Mouse (Mus musculus) liver, postnatal 0 days (tissue): ENCODE measurements around the gene Ywhaq.

Experiments
- CTCF ChIP-seq: sonication (generic); IDR thresholded peaks from 2 replicates; pipeline ENCODE4 v1.5.1; 2016; ENCODE audit warnings: antibody characterized with exemption, low read depth
- EP300 ChIP-seq: IDR thresholded peaks from 2 replicates; pipeline ENCODE4 v1.6.1; 2016; ENCODE audit warnings: antibody characterized with exemption, low read depth, mild to moderate bottlenecking

- no peak for TF ChIP-seq EP300
- no peak for TF ChIP-seq CTCF
Observed at GRCm38 (mm10) chr12:21431950-21432349, 14.5 kb upstream of the Ywhaq start.
